Mouse (Mus musculus): Measurements from ENCODE around the gene A430078G23Rik.
A peak's percentile ranks its signal among the peaks of the same experiment; 100 is the strongest.

- TF ChIP-seq POLR2A (IDR thresholded peaks at IDR 0.05; ENCODE audit: borderline replicate concordance, extremely low read depth, low read depth, low read length) (peak; percentile 72), CTCF (IDR thresholded peaks at IDR 0.05; ENCODE audit: insufficient read depth, low read length) (no peak)
These were observed 39.8 kb downstream of the A430078G23Rik start, which contains the start of gene Arhgef18 for GRCm38 (mm10) chr8:3392771-3393710.

Data from lung, adult 2 months (tissue).